Mouse (Mus musculus): Measurements from ENCODE around the gene Tspan2.

Tspan2 gene

GRCm38 (mm10) chr3:102704001-102704401, 30.3 kb upstream of the Tspan2 start:
- no peak overlapping the region for H3K4me3 ChIP-seq (replicated peaks; ENCODE audit: low read length)
- H3K27me3 ChIP-seq (ENCODE audit: insufficient read depth, low read length), result no peaks in the 10 kb centered on the region
- H3K36me3 ChIP-seq (ENCODE audit: insufficient read depth, low read length), result no peaks in the 10 kb centered on the region
- H3K4me1 ChIP-seq (replicated peaks; ENCODE audit: low read depth, low read length), result no peaks in the 10 kb centered on the region
- no peak for TF ChIP-seq NANOG (IDR thresholded peaks at IDR 0.05; ENCODE audit: borderline replicate concordance, low read length)
- no peak for TF ChIP-seq POU5F1 (IDR thresholded peaks at IDR 0.05; ENCODE audit: borderline replicate concordance, low read length)
- TF ChIP-seq CTCF (conservative IDR thresholded peaks at IDR 0.05; ENCODE audit: low read length), result no peak
- H3K9me3 ChIP-seq (ENCODE audit: low read length), result peaks cover 4% of the 10 kb centered on the region; the same call in 1 of the 2 replicates

GRCm38 (mm10) chr3:102708599-102708998, 25.7 kb upstream of the Tspan2 start:
- Histone ChIP-seq H3K4me1 (replicated peaks; ENCODE audit: low read depth, low read length) (peaks cover 8% of the 10 kb centered on the region; the same call in 1 of the 2 replicates), H3K27me3 (ENCODE audit: insufficient read depth, low read length) (no peaks in the 10 kb centered on the region), H3K9me3 (ENCODE audit: low read length) (no peaks in the 10 kb centered on the region), H3K36me3 (ENCODE audit: insufficient read depth, low read length) (no peaks in the 10 kb centered on the region), H3K4me3 (replicated peaks; ENCODE audit: low read length) (no peak overlapping the region)
- TF ChIP-seq CTCF (conservative IDR thresholded peaks at IDR 0.05; ENCODE audit: low read length) (no peak), POU5F1 (IDR thresholded peaks at IDR 0.05; ENCODE audit: borderline replicate concordance, low read length) (no peak), NANOG (IDR thresholded peaks at IDR 0.05; ENCODE audit: borderline replicate concordance, low read length) (no peak)

GRCm38 (mm10) chr3:102715066-102715584, 19.2 kb upstream of the Tspan2 start:
- H3K9me3 ChIP-seq (ENCODE audit: low read length), result peaks cover 54% of the 10 kb centered on the region
- peaks cover 44% of the 10 kb centered on the region for H3K4me1 ChIP-seq (replicated peaks; ENCODE audit: low read depth, low read length)
- H3K4me3 ChIP-seq (replicated peaks; ENCODE audit: low read length), result 0 out of 2 replicates have a peak overlapping the region, but pooled peaks have one; percentile 14
- no peaks in the 10 kb centered on the region for H3K27me3 ChIP-seq (ENCODE audit: insufficient read depth, low read length)
- TF ChIP-seq NANOG (IDR thresholded peaks at IDR 0.05; ENCODE audit: borderline replicate concordance, low read length), result no peak
- TF ChIP-seq CTCF (conservative IDR thresholded peaks at IDR 0.05; ENCODE audit: low read length), result peak; percentile 71
- H3K36me3 ChIP-seq (ENCODE audit: insufficient read depth, low read length), result no peaks in the 10 kb centered on the region

- Histone ChIP-seq H3K4me3 (replicated peaks; ENCODE audit: low read length) (no peak overlapping the region), H3K36me3 (ENCODE audit: insufficient read depth, low read length) (no peaks in the 10 kb centered on the region), H3K9me3 (ENCODE audit: low read length) (peaks cover 54% of the 10 kb centered on the region), H3K27me3 (ENCODE audit: insufficient read depth, low read length) (no peaks in the 10 kb centered on the region), H3K4me1 (replicated peaks; ENCODE audit: low read depth, low read length) (peaks cover 44% of the 10 kb centered on the region)
- TF ChIP-seq POU5F1 (IDR thresholded peaks at IDR 0.05; ENCODE audit: borderline replicate concordance, low read length), result no peak
- TF ChIP-seq CTCF (conservative IDR thresholded peaks at IDR 0.05; ENCODE audit: low read length), result no peak
These were observed 18.5 kb upstream of the Tspan2 start for GRCm38 (mm10) chr3:102715839-102716238.

DNA sequence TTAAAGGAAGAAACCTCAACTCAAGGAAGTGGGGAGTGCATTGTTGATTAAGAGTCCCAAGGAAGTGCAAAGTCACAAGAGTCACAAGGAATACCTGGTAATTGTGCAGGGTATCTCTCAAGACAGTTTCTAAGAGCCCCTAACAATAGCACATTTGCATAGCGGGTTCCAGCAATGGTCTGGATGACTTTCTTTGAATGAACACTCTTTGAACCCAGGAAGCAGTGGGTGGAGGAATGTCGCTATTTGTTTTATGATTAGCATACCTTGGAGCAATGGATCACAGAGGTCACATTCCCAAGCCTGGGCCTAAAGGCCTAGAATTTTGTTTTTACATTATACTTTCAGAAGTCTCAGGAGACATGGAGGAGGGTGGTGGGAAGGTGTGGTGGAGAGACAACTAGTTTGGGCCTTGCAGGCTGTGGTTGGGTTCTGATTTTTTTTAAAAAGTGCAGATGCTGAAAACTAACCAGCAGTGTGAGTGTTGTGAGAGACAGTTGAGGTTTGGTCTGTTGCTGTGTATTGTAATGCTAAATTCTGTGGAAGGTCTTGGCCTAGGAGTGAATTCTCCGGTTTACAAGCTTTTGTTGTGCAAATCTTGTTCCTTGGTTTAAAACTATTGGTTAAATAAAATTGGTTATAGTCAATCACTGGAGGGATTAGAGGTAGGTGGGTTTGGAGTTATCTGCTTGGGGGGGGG, 16.6 kb upstream of the Tspan2 start:
- H3K36me3 ChIP-seq (ENCODE audit: insufficient read depth, low read length), result no peaks in the 10 kb centered on the region
- H3K4me3 ChIP-seq (replicated peaks; ENCODE audit: low read length), result no peak overlapping the region
- peaks cover 54% of the 10 kb centered on the region for H3K9me3 ChIP-seq (ENCODE audit: low read length)
- TF ChIP-seq CTCF (conservative IDR thresholded peaks at IDR 0.05; ENCODE audit: low read length), result no peak
- TF ChIP-seq POU5F1 (IDR thresholded peaks at IDR 0.05; ENCODE audit: borderline replicate concordance, low read length), result peak; percentile 28
- TF ChIP-seq NANOG (IDR thresholded peaks at IDR 0.05; ENCODE audit: borderline replicate concordance, low read length), result peak; percentile 67; the same call in 1 of the 2 replicates
- peaks cover 39% of the 10 kb centered on the region for H3K4me1 ChIP-seq (replicated peaks; ENCODE audit: low read depth, low read length)
- H3K27me3 ChIP-seq (ENCODE audit: insufficient read depth, low read length), result no peaks in the 10 kb centered on the region

DNA sequence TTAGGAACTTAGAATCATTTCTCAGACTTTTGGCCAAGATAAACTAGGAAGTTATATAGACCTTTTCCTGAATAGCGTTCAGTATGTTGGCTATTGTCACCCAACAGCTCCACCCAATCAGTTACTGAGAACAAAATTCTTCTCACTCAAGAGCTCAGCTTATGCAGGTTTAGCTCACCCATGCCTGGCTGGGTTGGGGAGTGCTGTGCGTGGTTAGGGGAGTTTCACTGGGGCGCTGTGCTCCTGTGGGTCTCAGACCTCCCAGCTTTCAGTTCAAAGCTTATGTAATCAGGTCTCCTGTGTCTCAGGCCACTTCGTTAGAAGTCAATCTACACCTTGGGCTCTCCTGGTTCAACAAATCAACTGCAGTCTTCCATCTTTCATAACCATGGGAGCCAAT, 11.2 kb upstream of the Tspan2 start:
- Histone ChIP-seq H3K4me3 (replicated peaks; ENCODE audit: low read length) (no peak overlapping the region), H3K9me3 (ENCODE audit: low read length) (peaks cover 20% of the 10 kb centered on the region), H3K4me1 (replicated peaks; ENCODE audit: low read depth, low read length) (peaks cover 35% of the 10 kb centered on the region), H3K36me3 (ENCODE audit: insufficient read depth, low read length) (no peaks in the 10 kb centered on the region), H3K27me3 (ENCODE audit: insufficient read depth, low read length) (no peaks in the 10 kb centered on the region)
- TF ChIP-seq CTCF (conservative IDR thresholded peaks at IDR 0.05; ENCODE audit: low read length), result no peak
- TF ChIP-seq NANOG (IDR thresholded peaks at IDR 0.05; ENCODE audit: borderline replicate concordance, low read length), result no peak

GRCm38 (mm10) chr3:102723841-102724570, 10.3 kb upstream of the Tspan2 start:
- Histone ChIP-seq H3K4me1 (replicated peaks; ENCODE audit: low read depth, low read length) (peaks cover 27% of the 10 kb centered on the region), H3K27me3 (ENCODE audit: insufficient read depth, low read length) (no peaks in the 10 kb centered on the region), H3K9me3 (ENCODE audit: low read length) (peaks cover 11% of the 10 kb centered on the region), H3K4me3 (replicated peaks; ENCODE audit: low read length) (no peak overlapping the region), H3K36me3 (ENCODE audit: insufficient read depth, low read length) (no peaks in the 10 kb centered on the region)
- TF ChIP-seq CTCF (conservative IDR thresholded peaks at IDR 0.05; ENCODE audit: low read length) (no peak), POU5F1 (IDR thresholded peaks at IDR 0.05; ENCODE audit: borderline replicate concordance, low read length) (no peak), NANOG (IDR thresholded peaks at IDR 0.05; ENCODE audit: borderline replicate concordance, low read length) (no peak)

GRCm38 (mm10) chr3:102724798-102725459, 9.4 kb upstream of the Tspan2 start:
- Histone ChIP-seq H3K4me1 (replicated peaks; ENCODE audit: low read depth, low read length) (peaks cover 17% of the 10 kb centered on the region), H3K27me3 (ENCODE audit: insufficient read depth, low read length) (no peaks in the 10 kb centered on the region), H3K9me3 (ENCODE audit: low read length) (peaks cover 2% of the 10 kb centered on the region), H3K4me3 (replicated peaks; ENCODE audit: low read length) (no peak overlapping the region), H3K36me3 (ENCODE audit: insufficient read depth, low read length) (no peaks in the 10 kb centered on the region)
- TF ChIP-seq NANOG (IDR thresholded peaks at IDR 0.05; ENCODE audit: borderline replicate concordance, low read length) (no peak), CTCF (conservative IDR thresholded peaks at IDR 0.05; ENCODE audit: low read length) (no peak), POU5F1 (IDR thresholded peaks at IDR 0.05; ENCODE audit: borderline replicate concordance, low read length) (no peak)

All from E14TG2a.4 (cell line).